9 mouse cellular contexts compared by ENCODE assay signal in the genomic region with DNA sequence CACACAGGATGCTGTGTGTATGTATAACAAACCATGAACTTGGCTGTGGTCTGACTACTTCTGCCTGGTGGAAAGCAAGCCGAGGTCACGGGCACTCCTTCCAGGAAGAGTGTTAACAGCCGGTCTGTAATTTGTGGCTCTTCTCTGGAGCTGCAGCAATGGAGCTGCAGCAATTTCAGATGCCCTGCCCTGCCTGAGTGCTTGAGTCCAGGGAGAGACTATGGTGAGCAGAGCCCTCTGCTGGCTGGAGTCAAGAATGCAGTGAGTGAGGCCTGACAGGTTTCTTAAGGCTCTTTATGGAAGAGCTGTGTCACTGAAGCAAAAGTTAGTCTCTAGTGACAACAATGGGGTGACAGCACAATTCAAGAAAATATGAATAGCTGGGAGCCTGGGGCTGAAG.
DNase-seq lines count a peak whose midpoint lies in the region; ATAC-seq and TF ChIP-seq lines count a peak whose summit lies in the region.
"Had no signal": no experiment of that assay in that cellular context is flagged by ENCODE, and none has a peak within 500 bp of the region (broad histone marks: within the 10 kb centered on the region; RNA-seq: fewer than 3 reads in every experiment).

No protein-coding gene starts in this region.

- WGBS in heart, embryonic 13.5 days = 3% methylated on average over 3 of the region's 3 CpGs
- WGBS in kidney, postnatal 0 days = under 1% methylated on average over 3 of the region's 3 CpGs
- WGBS in liver, embryonic 11.5 days = 5% methylated on average over 3 of the region's 3 CpGs
- WGBS in neural tube, embryonic 13.5 days = 3% methylated on average over 3 of the region's 3 CpGs

- H3K36me3 ChIP-seq in heart, embryonic 13.5 days = no peaks in the 10 kb centered on the region
- H3K36me3 ChIP-seq in kidney, postnatal 0 days (ENCODE audit: insufficient read depth, low read length) = no peaks in the 10 kb centered on the region
- H3K36me3 ChIP-seq in liver, embryonic 11.5 days (ENCODE audit: control insufficient read depth, insufficient read depth, low read length) = no peaks in the 10 kb centered on the region
- no peaks in the 10 kb centered on the region for H3K36me3 ChIP-seq in neural tube, embryonic 13.5 days

- 0 out of 2 replicates have a peak overlapping the region, but pooled peaks have one; percentile 10 for H3K27ac ChIP-seq in heart, embryonic 13.5 days (replicated peaks)
- H3K27ac ChIP-seq in kidney, postnatal 0 days = no peak overlapping the region
- H3K27ac ChIP-seq in liver, embryonic 11.5 days (ENCODE audit: low read depth, low read length) = no peak overlapping the region
- no peak overlapping the region for H3K27ac ChIP-seq in neural tube, embryonic 13.5 days (replicated peaks)

- no peaks in the 10 kb centered on the region for H3K9me3 ChIP-seq in heart, embryonic 13.5 days
- no peaks in the 10 kb centered on the region for H3K9me3 ChIP-seq in kidney, postnatal 0 days (replicated peaks; ENCODE audit: low read length)
- H3K9me3 ChIP-seq in liver, embryonic 11.5 days (ENCODE audit: control insufficient read depth, low read length) = no peaks in the 10 kb centered on the region
- H3K9me3 ChIP-seq in neural tube, embryonic 13.5 days = no peaks in the 10 kb centered on the region

- peak overlapping the region; percentile 61; the same call in 1 of the 2 replicates for H3K9ac ChIP-seq in heart, embryonic 13.5 days
- no peak overlapping the region for H3K9ac ChIP-seq in kidney, postnatal 0 days (ENCODE audit: low read depth, low read length)
- no peak overlapping the region for H3K9ac ChIP-seq in liver, embryonic 11.5 days (ENCODE audit: low read depth, low read length)
- H3K9ac ChIP-seq in neural tube, embryonic 13.5 days = peak overlapping the region; percentile 47; the same call in 1 of the 2 replicates

- H3K4me2 ChIP-seq in heart, embryonic 13.5 days = no peak overlapping the region
- no peak overlapping the region for H3K4me2 ChIP-seq in kidney, postnatal 0 days (ENCODE audit: low read length)
- no peak overlapping the region for H3K4me2 ChIP-seq in liver, embryonic 11.5 days
- 0 out of 2 replicates have a peak overlapping the region, but pooled peaks have one; percentile 20 for H3K4me2 ChIP-seq in neural tube, embryonic 13.5 days

- peak; percentile 74 for DNase-seq in CD4-positive helper T cell, adult 2 months (ENCODE audit: low read depth, low spot score)
- peak; percentile 99 for DNase-seq in brain, adult 2 months (ENCODE audit: low read depth, low spot score)
- peak; percentile 82 for DNase-seq in fibroblast of lung, adult 2 months (ENCODE audit: low read depth)
- DNase-seq in kidney, postnatal 0 days (ENCODE audit: low spot score) = peak; percentile 97
- DNase-seq in liver, embryonic 11.5 days (ENCODE audit: low spot score) = peak; percentile 83
- peak; percentile 87 for DNase-seq in telencephalon, adult 2 months (ENCODE audit: low read depth, low spot score)

- TF ChIP-seq CTCF in kidney, postnatal 0 days (IDR thresholded peaks at IDR 0.05; ENCODE audit: low read depth) = peak; percentile 98

- no peak overlapping the region for H3K4me3 ChIP-seq in heart, embryonic 13.5 days
- H3K4me3 ChIP-seq in kidney, postnatal 0 days (replicated peaks; ENCODE audit: low read depth, low read length) = no peak overlapping the region
- no peak overlapping the region for H3K4me3 ChIP-seq in liver, embryonic 11.5 days (ENCODE audit: low read depth, low read length)
- no peak overlapping the region for H3K4me3 ChIP-seq in neural tube, embryonic 13.5 days
- H3K4me3 ChIP-seq: erythroblast, embryonic 14.5 days had no signal

- no peaks in the 10 kb centered on the region; the same call in 1 of the 2 replicates for H3K27me3 ChIP-seq in heart, embryonic 13.5 days (replicated peaks)
- no peaks in the 10 kb centered on the region for H3K27me3 ChIP-seq in kidney, postnatal 0 days (ENCODE audit: insufficient read depth, low read length)
- no peaks in the 10 kb centered on the region for H3K27me3 ChIP-seq in liver, embryonic 11.5 days (replicated peaks; ENCODE audit: control insufficient read depth, insufficient read depth, low read length)
- H3K27me3 ChIP-seq in neural tube, embryonic 13.5 days = no peaks in the 10 kb centered on the region; the same call in 1 of the 2 replicates

- H3K4me1 ChIP-seq in heart, embryonic 13.5 days = peaks cover 46% of the 10 kb centered on the region
- H3K4me1 ChIP-seq in kidney, postnatal 0 days (replicated peaks; ENCODE audit: insufficient read depth, low read length) = peaks cover 11% of the 10 kb centered on the region; the same call in 1 of the 2 replicates
- no peaks in the 10 kb centered on the region for H3K4me1 ChIP-seq in liver, embryonic 11.5 days (replicated peaks; ENCODE audit: control insufficient read depth, insufficient read depth, low read length)
- H3K4me1 ChIP-seq in neural tube, embryonic 13.5 days (replicated peaks) = peaks cover 9% of the 10 kb centered on the region

- no peak for ATAC-seq in heart, embryonic 13.5 days (ENCODE audit: extremely low read depth, insufficient number of reproducible peaks, low FRiP score, low TSS enrichment)
- peak; percentile 56; the same call in 1 of the 2 replicates for ATAC-seq in kidney, postnatal 0 days (replicated peaks; ENCODE audit: low FRiP score, low read depth)
- ATAC-seq in liver, embryonic 11.5 days (replicated peaks; ENCODE audit: low FRiP score) = no peak
- ATAC-seq in neural tube, embryonic 13.5 days (ENCODE audit: low read depth) = peak; percentile 86

Comparison
In these comparisons a context has a peak if more than half of its experiments do, and no peak if none do; other contexts are left out.
1. ATAC-seq: peak in kidney, postnatal 0 days (single experiment) and neural tube, embryonic 13.5 days (single experiment); none in heart, embryonic 13.5 days (single experiment) and liver, embryonic 11.5 days (single experiment).
2. H3K9ac ChIP-seq: peak in heart, embryonic 13.5 days (single experiment) and neural tube, embryonic 13.5 days (single experiment); none in kidney, postnatal 0 days (single experiment) and liver, embryonic 11.5 days (single experiment).
3. Peak in every context shown above with its lines, with median percentiles within 50 percentile points of each other: DNase-seq.